Mouse (Mus musculus) kidney, adult 2 months (tissue): Measurements from ENCODE around the gene Smim24. TPM values are rescaled to one million over a fixed set of nuclear protein-coding genes. Genes with fewer than 3 reads are reported as not detected.

Experiments used
- DNase-seq: peaks from one replicate; pipeline ENCODE4 v3.0.0; 2021
- H3K27ac ChIP-seq: fragments of 200-500 bp; 2 replicates; pipeline ENCODE4 v1.5.1; 2012; ENCODE audit warnings: low read depth, low read length, control low read depth, inconsistent platforms; ENCODE audit not compliant: insufficient read depth
- H3K27me3 ChIP-seq: fragments of 200-500 bp; replicated peaks from 2 replicates; pipeline ENCODE4 v1.6.1; 2012; ENCODE audit warnings: mild to moderate bottlenecking, moderate library complexity, low read length, inconsistent platforms; ENCODE audit not compliant: control insufficient read depth, insufficient read depth
- H3K36me3 ChIP-seq: fragments of 200-500 bp; 2 replicates; pipeline ENCODE4 v1.6.1; 2012; ENCODE audit warnings: mild to moderate bottlenecking, moderate library complexity, low read length, inconsistent platforms; ENCODE audit not compliant: control insufficient read depth, insufficient read depth
- H3K4me1 ChIP-seq: fragments of 200-500 bp; 2 replicates; pipeline ENCODE4 v1.6.1; 2011; ENCODE audit warnings: low read length; ENCODE audit not compliant: control insufficient read depth, insufficient read depth
- H3K4me3 ChIP-seq: fragments of 200-500 bp; 2 replicates; pipeline ENCODE4 v1.5.1; 2011; ENCODE audit warnings: mild to moderate bottlenecking, low read depth, low read length, control low read depth; ENCODE audit not compliant: insufficient read depth
- CTCF ChIP-seq: fragments of 200-500 bp; conservative IDR thresholded peaks from 2 replicates; pipeline ENCODE4 v1.5.1; 2011; ENCODE audit warnings: low read depth, mild to moderate bottlenecking, control low read depth, low read length, moderate library complexity, mixed read lengths; ENCODE audit not compliant: insufficient read depth, insufficient read length
- POLR2A ChIP-seq: fragments of 200-500 bp; IDR thresholded peaks from one replicate; pipeline ENCODE4 v1.6.1; 2011; ENCODE audit warnings: low read depth, low read length, control low read depth
- WGBS: fragments of 180-500 bp; shearing (Covaris S2); methylation state at CpG from one replicate; pipeline ENCODE4 v1.1.7; 2018; 5-methylcytosine and 5-hydroxymethylcytosine counted together
- polyA plus RNA-seq: library from polyadenylated mRNA; depleted of rRNA; stranded (reverse); fragments of >200 nt; gene quantifications from 2 replicates; pipeline ENCODE4 v1.2.3, GENCODE M21; 2012; rRNA removed

Smim24 gene
- polyA plus RNA-seq, result 693 and 694 TPM in 2 replicates

DNA sequence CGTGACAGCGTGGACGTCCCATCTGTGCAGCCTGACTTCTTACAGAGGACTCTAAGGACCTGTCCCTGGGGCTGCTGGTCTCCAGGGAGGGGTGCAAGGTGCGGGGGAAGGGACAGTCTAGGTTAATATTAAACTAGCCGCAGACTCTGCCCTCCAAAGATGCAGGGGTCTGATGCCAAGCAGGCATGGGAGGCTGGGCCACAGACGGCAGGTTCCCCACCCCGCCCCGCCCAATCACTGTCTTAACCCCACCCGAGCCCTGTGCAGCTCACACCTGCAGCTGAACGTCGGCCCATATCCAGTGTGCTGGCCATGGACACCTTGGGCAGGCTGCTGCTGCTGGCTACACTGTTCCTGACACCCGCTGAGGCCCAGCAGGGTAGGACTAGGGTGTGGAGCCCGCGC lies at the start of gene Smim24:
TSS of gene Smim24 (plus strand) at position 271 of the 405 bp plus-strand sequence.
- Histone ChIP-seq H3K4me1 (peaks cover 18% of the 10 kb centered on the region; the same call in 1 of the 2 replicates), H3K4me3 (peak within 1 kb of the TSS; percentile 44), H3K27ac (peak within 1 kb of the TSS; percentile 57), H3K36me3 (no peaks in the 10 kb centered on the region), H3K27me3 (no peaks in the 10 kb centered on the region)
- 30% methylated on average over 14 of the region's 14 CpGs for WGBS
- TF ChIP-seq CTCF, result no peak
- TF ChIP-seq POLR2A, result no peak
- peak; percentile 90 for DNase-seq

DNA sequence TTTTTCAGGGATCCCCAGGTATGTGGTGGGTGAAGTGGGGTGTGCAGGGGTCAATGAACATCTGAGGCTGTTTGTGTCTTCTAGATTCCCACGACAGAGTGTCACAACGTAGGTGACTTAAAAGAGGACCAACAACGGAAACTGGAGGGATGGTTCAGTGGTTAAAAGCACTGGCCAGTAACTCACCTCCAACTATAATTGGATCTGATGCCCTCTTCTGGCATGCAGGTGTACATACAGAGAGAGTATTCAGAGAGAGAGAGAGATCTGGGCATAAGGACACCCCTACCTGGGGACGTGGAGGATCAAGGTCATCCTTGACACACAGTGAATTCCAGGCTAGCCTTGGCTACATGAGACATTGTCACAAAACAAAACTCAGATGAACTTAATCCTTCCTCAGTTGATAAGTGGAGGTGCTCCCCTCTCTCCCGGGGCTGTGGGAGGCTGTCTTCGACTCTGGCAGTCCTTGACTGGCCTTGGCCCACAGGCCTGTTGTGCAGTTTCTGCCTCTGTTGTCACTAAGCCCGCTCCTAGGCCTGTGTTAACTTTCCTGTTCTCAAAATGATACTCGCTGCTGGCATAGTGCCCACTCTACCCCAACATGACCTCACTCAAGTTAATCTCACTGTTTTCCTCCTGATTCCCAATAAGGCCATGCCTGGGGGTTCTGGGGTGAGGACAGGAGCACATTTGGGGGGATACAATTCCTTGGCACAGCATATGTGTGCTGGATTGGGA lies 48.3 kb upstream of the Smim24 start:
- WGBS, result 39% methylated on average over 8 of the region's 8 CpGs
- Histone ChIP-seq H3K4me3 (no peak overlapping the region), H3K27me3 (no peaks in the 10 kb centered on the region), H3K27ac (no peak overlapping the region), H3K4me1 (peaks cover 8% of the 10 kb centered on the region; the same call in 1 of the 2 replicates), H3K36me3 (no peaks in the 10 kb centered on the region)
- peak; percentile 49 for DNase-seq
- TF ChIP-seq POLR2A, result no peak
- 0 out of 2 replicates have a peak, but pooled peaks have one; percentile 9 for TF ChIP-seq CTCF

DNA sequence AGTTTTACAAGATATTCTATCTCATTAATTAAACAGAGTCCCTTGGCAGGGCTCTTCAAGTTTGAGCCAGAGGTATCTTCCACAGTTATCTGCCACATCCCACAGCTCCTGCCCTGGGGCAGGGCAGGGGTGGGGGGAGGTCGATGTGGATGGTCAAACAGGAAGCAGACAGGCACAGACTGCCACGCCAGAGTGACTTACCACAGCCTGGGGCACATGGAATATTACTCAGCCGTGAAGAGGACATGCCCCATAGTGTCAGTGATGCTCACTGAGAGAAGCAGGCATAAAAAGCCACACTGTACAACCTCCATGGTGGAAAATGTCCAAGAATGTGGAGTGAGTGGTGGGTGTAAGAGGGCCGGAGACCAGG lies 47.7 kb upstream of the Smim24 start:
- Histone ChIP-seq H3K27ac (no peak overlapping the region), H3K4me3 (no peak overlapping the region), H3K4me1 (peaks cover 10% of the 10 kb centered on the region; the same call in 1 of the 2 replicates), H3K27me3 (no peaks in the 10 kb centered on the region), H3K36me3 (no peaks in the 10 kb centered on the region)
- TF ChIP-seq CTCF (no peak), POLR2A (no peak)
- WGBS, result 69% methylated on average over 4 of the region's 4 CpGs
- no peak for DNase-seq

DNA sequence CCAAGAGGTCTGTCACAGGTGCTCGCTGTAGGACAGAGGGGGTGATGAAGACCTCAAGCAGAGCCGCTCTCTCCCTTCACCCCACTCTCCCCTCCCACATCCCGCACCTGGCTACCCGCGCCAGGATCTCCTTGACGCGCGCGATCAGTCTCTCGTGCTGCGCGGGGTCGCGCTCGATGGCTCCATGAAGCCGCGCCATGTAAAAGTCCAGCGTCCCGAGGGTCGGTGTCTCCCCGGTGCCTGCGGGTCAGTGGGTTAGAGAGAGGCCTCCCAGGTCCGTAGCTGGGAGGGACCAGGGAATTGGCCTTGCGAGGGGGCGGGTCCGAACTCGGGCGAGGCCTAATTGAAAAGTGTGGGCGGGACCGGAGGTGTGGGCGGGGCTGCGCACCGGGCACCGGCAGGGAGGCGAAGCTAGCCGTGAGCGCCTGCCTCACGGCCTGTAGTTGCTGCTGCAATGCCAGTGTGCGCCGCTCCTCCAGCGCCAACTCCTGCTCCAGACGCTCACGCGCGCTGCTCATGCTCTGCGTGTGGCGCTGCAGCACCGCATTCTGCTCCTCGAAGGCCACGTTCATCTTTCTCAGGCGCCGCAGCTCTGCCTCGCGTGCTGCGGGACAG lies 46.3 kb upstream of the Smim24 start:
- DNase-seq, result peak; percentile 87

DNA sequence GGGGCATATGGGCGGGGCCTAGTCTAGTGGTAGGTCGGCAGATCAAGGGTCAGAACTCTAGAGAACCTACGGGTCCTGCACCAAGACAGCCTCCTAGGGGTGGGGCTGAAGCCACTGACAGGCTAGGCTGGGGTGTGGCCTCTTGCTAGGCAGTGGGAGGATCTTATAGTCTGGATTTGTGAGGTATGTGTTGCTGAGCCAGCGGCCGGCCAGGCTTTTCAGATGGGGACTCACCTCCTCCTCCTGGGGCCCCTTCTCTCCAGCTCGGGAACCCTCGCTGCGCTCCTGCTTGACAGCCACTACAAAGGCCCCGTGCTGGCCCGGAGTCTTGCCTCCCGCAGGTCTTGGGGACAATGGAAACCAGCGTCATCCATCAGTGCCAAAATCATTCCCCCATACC lies 43.7 kb upstream of the Smim24 start:
- Histone ChIP-seq H3K36me3 (no peaks in the 10 kb centered on the region), H3K27ac (no peak overlapping the region), H3K27me3 (no peaks in the 10 kb centered on the region), H3K4me1 (peaks cover 10% of the 10 kb centered on the region; the same call in 1 of the 2 replicates), H3K4me3 (peak overlapping the region; percentile 95)
- WGBS, result 9% methylated on average over 12 of the region's 12 CpGs
- DNase-seq, result peak; percentile 82
- TF ChIP-seq POLR2A, result no peak
- TF ChIP-seq CTCF, result no peak

More for the DNA sequence above, 46.3 kb upstream of the Smim24 start:
- TF ChIP-seq POLR2A (peak; percentile 39), CTCF (no peak; the same call in 1 of the 2 replicates)
- WGBS, result 22% methylated on average over 55 of the region's 55 CpGs
- H3K27me3 ChIP-seq, result no peaks in the 10 kb centered on the region
- peaks cover 10% of the 10 kb centered on the region; the same call in 1 of the 2 replicates for H3K4me1 ChIP-seq
- H3K4me3 ChIP-seq, result peak overlapping the region; percentile 20; the same call in 1 of the 2 replicates
- 0 out of 2 replicates have a peak overlapping the region, but pooled peaks have one; percentile 6 for H3K27ac ChIP-seq
- H3K36me3 ChIP-seq, result no peaks in the 10 kb centered on the region

DNA sequence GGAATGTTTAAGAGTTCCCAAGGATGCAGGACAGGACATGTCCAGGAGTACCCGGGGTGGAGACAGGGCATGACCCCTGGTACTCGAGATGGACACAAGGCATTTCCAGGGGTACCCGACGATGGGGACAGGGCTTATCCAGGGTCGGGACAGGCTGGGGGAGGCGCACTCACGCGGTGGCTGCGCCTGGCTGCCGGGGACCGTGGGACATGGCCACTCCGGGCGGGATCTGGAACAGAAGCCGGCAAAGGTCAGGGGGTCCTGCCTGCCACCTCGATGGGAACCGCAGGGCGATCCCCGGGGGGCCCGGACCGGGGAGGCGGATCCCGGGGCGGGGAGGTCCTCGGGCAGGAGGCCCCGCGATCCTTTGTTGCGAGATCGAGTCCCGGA lies 42.9 kb upstream of the Smim24 start:
- no peak for DNase-seq
- TF ChIP-seq CTCF, result no peak
- TF ChIP-seq POLR2A, result no peak
- Histone ChIP-seq H3K27ac (peak overlapping the region; percentile 62), H3K4me3 (peak overlapping the region; percentile 95), H3K4me1 (peaks cover 10% of the 10 kb centered on the region; the same call in 1 of the 2 replicates), H3K36me3 (no peaks in the 10 kb centered on the region), H3K27me3 (no peaks in the 10 kb centered on the region)
- WGBS, result under 1% methylated on average over 29 of the region's 29 CpGs

DNA sequence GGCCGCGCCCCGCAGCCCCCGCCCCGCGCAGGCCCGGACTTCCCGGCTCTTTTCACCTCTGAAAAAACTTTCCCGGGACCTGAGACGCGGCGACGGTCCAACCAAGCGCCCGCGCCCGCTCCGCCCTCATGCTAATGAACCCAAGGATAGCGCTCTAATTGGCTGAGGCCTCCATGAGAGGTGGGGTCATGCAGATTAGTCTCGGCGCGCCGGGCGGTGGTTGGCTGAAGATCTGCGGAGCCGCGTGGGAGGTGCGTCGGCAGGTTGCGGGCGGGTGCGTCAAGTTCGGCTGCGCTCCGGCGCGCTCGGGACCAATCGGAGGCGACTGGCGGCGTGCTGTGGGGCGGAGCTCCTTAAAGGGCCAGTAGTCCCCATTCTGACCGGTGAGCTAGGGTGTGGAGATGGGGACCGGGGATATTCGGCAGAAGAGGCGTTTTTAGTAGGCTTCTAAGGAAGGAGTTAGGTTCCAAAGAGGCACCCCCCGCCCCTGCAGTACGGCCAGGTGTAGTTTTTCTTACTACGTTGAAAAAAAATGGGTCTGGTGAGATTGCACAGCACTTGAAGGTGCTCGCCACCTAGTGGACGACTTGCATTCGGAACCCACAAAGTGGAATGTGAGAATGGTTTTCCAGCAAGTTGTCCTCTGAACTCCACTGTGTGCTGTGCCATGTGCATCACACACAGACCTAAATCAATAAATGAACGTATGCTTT lies 42.3 kb upstream of the Smim24 start, which contains the start of gene Hmg20b:
TSS of gene Hmg20b (minus strand) at position 130 of the 713 bp plus-strand sequence.
- Histone ChIP-seq H3K27ac (peak within 1 kb of the TSS; percentile 85), H3K4me1 (peaks cover 10% of the 10 kb centered on the region; the same call in 1 of the 2 replicates), H3K27me3 (no peaks in the 10 kb centered on the region), H3K4me3 (peak within 1 kb of the TSS; percentile 95), H3K36me3 (no peaks in the 10 kb centered on the region)
- no peak for TF ChIP-seq POLR2A
- peak; percentile 87 for TF ChIP-seq CTCF
- under 1% methylated on average over 54 of the region's 54 CpGs for WGBS
- DNase-seq, result peak; percentile 100
